Mouse (Mus musculus): Measurements from ENCODE around the gene Cd209b. TPM values are rescaled to one million over a fixed set of nuclear protein-coding genes. Genes with fewer than 3 reads are reported as not detected.

Cd209b gene
- polyA plus RNA-seq (2012; fragmentation: generic; extraction: Trizol), result not detected
- long read RNA-seq, experiment 1, result 0 reads
- long read RNA-seq, experiment 2, result 0 reads

- H3K27me3 ChIP-seq (ENCODE audit: control insufficient read depth, insufficient read depth, insufficient read length), result no peaks in the 10 kb centered on the region
- no peak within 1 kb of the TSS for H3K4me3 ChIP-seq (ENCODE audit: insufficient read depth, poor library complexity, severe bottlenecking)
- H3ac ChIP-seq (ENCODE audit: control insufficient read depth, insufficient read length, low read depth), result no peak within 1 kb of the TSS
- no peaks in the 10 kb centered on the region for H3K79me2 ChIP-seq (ENCODE audit: control insufficient read depth, insufficient read depth)
- no peak for TF ChIP-seq MYOG (IDR thresholded peaks at IDR 0.05; ENCODE audit: control insufficient read depth, extremely low read depth, insufficient read length)
- TF ChIP-seq MYOD1 (IDR thresholded peaks at IDR 0.05; ENCODE audit: control insufficient read depth, insufficient read length, low read depth), result no peak
- TF ChIP-seq MAX (IDR thresholded peaks at IDR 0.05), result no peak
- TF ChIP-seq CTCF (IDR thresholded peaks at IDR 0.05; ENCODE audit: control insufficient read depth, insufficient read depth, insufficient read length), result no peak
- no peak for TF ChIP-seq FOSL1 (IDR thresholded peaks at IDR 0.05; ENCODE audit: insufficient read depth, low read length, poor library complexity, severe bottlenecking)
- TF ChIP-seq CEBPB (IDR thresholded peaks at IDR 0.05; ENCODE audit: low read depth), result no peak
- no peak for TF ChIP-seq USF1 (IDR thresholded peaks at IDR 0.05; ENCODE audit: low read depth)
- no peaks in the 10 kb centered on the region for H3K36me3 ChIP-seq (ENCODE audit: control insufficient read depth, insufficient read depth)
- no peaks in the 10 kb centered on the region for H3K79me3 ChIP-seq (ENCODE audit: low read depth)
These were observed at the start of gene Cd209b for GRCm38 (mm10) chr8:3926744-3927143. Gene Cd209b, minus strand, starts transcription at chr8:3926844.

GRCm38 (mm10) chr8:3956037-3956436 lies 29.4 kb upstream of the Cd209b start:
- Histone ChIP-seq H3K79me2 (ENCODE audit: control insufficient read depth, insufficient read depth) (no peaks in the 10 kb centered on the region), H3K36me3 (ENCODE audit: control insufficient read depth, insufficient read depth) (no peaks in the 10 kb centered on the region), H3ac (ENCODE audit: control insufficient read depth, insufficient read length, low read depth) (no peak overlapping the region), H3K4me3 (ENCODE audit: insufficient read depth, poor library complexity, severe bottlenecking) (no peak overlapping the region), H3K27me3 (ENCODE audit: control insufficient read depth, insufficient read depth, insufficient read length) (no peaks in the 10 kb centered on the region), H3K79me3 (ENCODE audit: low read depth) (no peaks in the 10 kb centered on the region)
- TF ChIP-seq CTCF (IDR thresholded peaks at IDR 0.05; ENCODE audit: control insufficient read depth, insufficient read depth, insufficient read length), result no peak
- no peak for TF ChIP-seq CEBPB (IDR thresholded peaks at IDR 0.05; ENCODE audit: low read depth)
- no peak for TF ChIP-seq MYOG (IDR thresholded peaks at IDR 0.05; ENCODE audit: control insufficient read depth, extremely low read depth, insufficient read length)
- TF ChIP-seq MAX (IDR thresholded peaks at IDR 0.05), result no peak
- no peak for TF ChIP-seq USF1 (IDR thresholded peaks at IDR 0.05; ENCODE audit: low read depth)
- TF ChIP-seq FOSL1 (IDR thresholded peaks at IDR 0.05; ENCODE audit: insufficient read depth, low read length, poor library complexity, severe bottlenecking), result no peak
- TF ChIP-seq MYOD1 (IDR thresholded peaks at IDR 0.05; ENCODE audit: control insufficient read depth, insufficient read length, low read depth), result no peak

- H3K79me3 ChIP-seq (ENCODE audit: low read depth), result no peaks in the 10 kb centered on the region
These were observed 28.0 kb upstream of the Cd209b start, which contains the start of gene Cd209c for GRCm38 (mm10) chr8:3954646-3955045. Gene Cd209c, minus strand, starts transcription at chr8:3954746.

GRCm38 (mm10) chr8:3940023-3940422 lies 13.4 kb upstream of the Cd209b start:
- Histone ChIP-seq H3K36me3 (ENCODE audit: control insufficient read depth, insufficient read depth) (no peaks in the 10 kb centered on the region), H3K79me2 (ENCODE audit: control insufficient read depth, insufficient read depth) (no peaks in the 10 kb centered on the region), H3K79me3 (ENCODE audit: low read depth) (no peaks in the 10 kb centered on the region), H3K4me3 (ENCODE audit: insufficient read depth, poor library complexity, severe bottlenecking) (no peak overlapping the region), H3ac (ENCODE audit: control insufficient read depth, insufficient read length, low read depth) (no peak overlapping the region), H3K27me3 (ENCODE audit: control insufficient read depth, insufficient read depth, insufficient read length) (no peaks in the 10 kb centered on the region)
- TF ChIP-seq CTCF (IDR thresholded peaks at IDR 0.05; ENCODE audit: control insufficient read depth, insufficient read depth, insufficient read length) (no peak), MYOG (IDR thresholded peaks at IDR 0.05; ENCODE audit: control insufficient read depth, extremely low read depth, insufficient read length) (no peak), MYOD1 (IDR thresholded peaks at IDR 0.05; ENCODE audit: control insufficient read depth, insufficient read length, low read depth) (no peak)

More at GRCm38 (mm10) chr8:3954646-3955045, 28.0 kb upstream of the Cd209b start, which contains the start of gene Cd209c:
- no peak within 1 kb of the TSS for H3ac ChIP-seq (ENCODE audit: control insufficient read depth, insufficient read length, low read depth)
- no peaks in the 10 kb centered on the region for H3K27me3 ChIP-seq (ENCODE audit: control insufficient read depth, insufficient read depth, insufficient read length)
- no peaks in the 10 kb centered on the region for H3K79me2 ChIP-seq (ENCODE audit: control insufficient read depth, insufficient read depth)
- no peaks in the 10 kb centered on the region for H3K36me3 ChIP-seq (ENCODE audit: control insufficient read depth, insufficient read depth)
- TF ChIP-seq FOSL1 (IDR thresholded peaks at IDR 0.05; ENCODE audit: insufficient read depth, low read length, poor library complexity, severe bottlenecking), result no peak
- no peak for TF ChIP-seq MAX (IDR thresholded peaks at IDR 0.05)
- no peak for TF ChIP-seq MYOD1 (IDR thresholded peaks at IDR 0.05; ENCODE audit: control insufficient read depth, insufficient read length, low read depth)
- TF ChIP-seq USF1 (IDR thresholded peaks at IDR 0.05; ENCODE audit: low read depth), result no peak
- no peak for TF ChIP-seq CTCF (IDR thresholded peaks at IDR 0.05; ENCODE audit: control insufficient read depth, insufficient read depth, insufficient read length)
- no peak for TF ChIP-seq MYOG (IDR thresholded peaks at IDR 0.05; ENCODE audit: control insufficient read depth, extremely low read depth, insufficient read length)
- TF ChIP-seq CEBPB (IDR thresholded peaks at IDR 0.05; ENCODE audit: low read depth), result no peak
- no peak within 1 kb of the TSS for H3K4me3 ChIP-seq (ENCODE audit: insufficient read depth, poor library complexity, severe bottlenecking)

GRCm38 (mm10) chr8:3878455-3878854 lies 48.2 kb downstream of the Cd209b start, which contains the start of gene Cd209d:
Gene Cd209d, minus strand, starts transcription at chr8:3878555.
- Histone ChIP-seq H3K27me3 (ENCODE audit: control insufficient read depth, insufficient read depth, insufficient read length) (no peaks in the 10 kb centered on the region), H3K36me3 (ENCODE audit: control insufficient read depth, insufficient read depth) (no peaks in the 10 kb centered on the region), H3ac (ENCODE audit: control insufficient read depth, insufficient read length, low read depth) (no peak within 1 kb of the TSS), H3K4me3 (ENCODE audit: insufficient read depth, poor library complexity, severe bottlenecking) (no peak within 1 kb of the TSS), H3K79me2 (ENCODE audit: control insufficient read depth, insufficient read depth) (no peaks in the 10 kb centered on the region), H3K79me3 (ENCODE audit: low read depth) (no peaks in the 10 kb centered on the region)
- no peak for TF ChIP-seq MYOG (IDR thresholded peaks at IDR 0.05; ENCODE audit: control insufficient read depth, extremely low read depth, insufficient read length)
- TF ChIP-seq FOSL1 (IDR thresholded peaks at IDR 0.05; ENCODE audit: insufficient read depth, low read length, poor library complexity, severe bottlenecking), result no peak
- no peak for TF ChIP-seq CEBPB (IDR thresholded peaks at IDR 0.05; ENCODE audit: low read depth)
- no peak for TF ChIP-seq MAX (IDR thresholded peaks at IDR 0.05)
- no peak for TF ChIP-seq MYOD1 (IDR thresholded peaks at IDR 0.05; ENCODE audit: control insufficient read depth, insufficient read length, low read depth)
- no peak for TF ChIP-seq CTCF (IDR thresholded peaks at IDR 0.05; ENCODE audit: control insufficient read depth, insufficient read depth, insufficient read length)
- TF ChIP-seq USF1 (IDR thresholded peaks at IDR 0.05; ENCODE audit: low read depth), result no peak

- Histone ChIP-seq H3K79me2 (ENCODE audit: control insufficient read depth, insufficient read depth) (no peaks in the 10 kb centered on the region), H3K4me3 (ENCODE audit: insufficient read depth, poor library complexity, severe bottlenecking) (no peak overlapping the region), H3K27me3 (ENCODE audit: control insufficient read depth, insufficient read depth, insufficient read length) (no peaks in the 10 kb centered on the region), H3ac (ENCODE audit: control insufficient read depth, insufficient read length, low read depth) (no peak overlapping the region), H3K36me3 (ENCODE audit: control insufficient read depth, insufficient read depth) (no peaks in the 10 kb centered on the region), H3K79me3 (ENCODE audit: low read depth) (no peaks in the 10 kb centered on the region)
- TF ChIP-seq FOSL1 (IDR thresholded peaks at IDR 0.05; ENCODE audit: insufficient read depth, low read length, poor library complexity, severe bottlenecking), result no peak
- TF ChIP-seq MYOD1 (IDR thresholded peaks at IDR 0.05; ENCODE audit: control insufficient read depth, insufficient read length, low read depth), result no peak
- TF ChIP-seq CEBPB (IDR thresholded peaks at IDR 0.05; ENCODE audit: low read depth), result no peak
- no peak for TF ChIP-seq CTCF (IDR thresholded peaks at IDR 0.05; ENCODE audit: control insufficient read depth, insufficient read depth, insufficient read length)
- no peak for TF ChIP-seq MAX (IDR thresholded peaks at IDR 0.05)
- TF ChIP-seq MYOG (IDR thresholded peaks at IDR 0.05; ENCODE audit: control insufficient read depth, extremely low read depth, insufficient read length), result no peak
- no peak for TF ChIP-seq USF1 (IDR thresholded peaks at IDR 0.05; ENCODE audit: low read depth)
These were observed 50.5 kb downstream of the Cd209b start for GRCm38 (mm10) chr8:3876121-3876520.
